Mouse (Mus musculus) spleen, postnatal 10 days (tissue): ENCODE results near the gene Nrg3.
"Not testable (repeated sequence)": the region's sequence is repeated elsewhere in the genome, so short reads cannot be mapped to it uniquely, and the experiment has no call there.

Source experiments
- DNase-seq, 2 experiments: peaks; one replicate each; pipeline ENCODE4 v3.0.0; 2021 to 2022; ENCODE audit warnings: low spot score in 2 of 2

Gene Nrg3

DNA sequence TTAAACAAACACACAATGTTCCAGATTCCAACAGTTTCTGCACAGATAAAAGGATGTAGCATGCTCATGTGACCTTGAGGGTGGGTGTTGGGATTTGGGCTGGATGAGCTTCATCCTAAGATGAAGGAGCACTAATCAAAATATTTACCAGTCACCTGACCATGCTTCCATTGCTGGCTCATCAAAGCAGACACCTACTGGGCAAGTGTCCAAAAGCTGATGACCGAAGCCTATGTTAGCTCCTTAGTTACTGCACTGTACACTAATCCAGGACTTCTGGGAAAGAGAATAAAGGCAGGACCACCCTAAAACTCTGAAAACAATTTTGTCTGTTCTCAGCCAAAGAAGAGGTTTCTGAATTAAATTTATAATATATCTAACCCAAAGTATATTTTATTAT is 261.4 kb downstream of the Nrg3 start:
- no peak for DNase-seq

DNA sequence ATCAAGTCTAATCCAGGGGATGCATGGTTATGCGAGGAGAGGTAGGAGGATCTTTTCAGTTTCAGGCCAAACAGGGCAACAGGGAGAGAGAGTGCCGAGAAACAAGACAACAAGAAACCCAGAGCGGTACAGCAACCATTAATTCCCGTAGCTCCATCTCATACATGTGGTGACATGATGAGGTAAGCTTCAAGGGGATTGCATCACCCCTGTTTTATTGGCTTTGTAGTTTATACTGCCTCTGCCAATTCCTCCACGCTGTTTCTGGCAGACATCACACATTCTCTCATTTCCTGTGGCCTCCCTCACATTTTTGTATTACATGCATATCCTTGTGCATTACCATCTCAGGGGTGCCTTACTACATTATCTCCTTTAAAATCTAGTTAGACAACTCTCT is 280.9 kb downstream of the Nrg3 start:
- DNase-seq, result no peak

- DNase-seq, result no peak
These were observed 299.2 kb downstream of the Nrg3 start for GRCm38 (mm10) chr14:39173709-39174108.

- DNase-seq, result no peak
These were observed 312.7 kb downstream of the Nrg3 start for GRCm38 (mm10) chr14:39160140-39160539.

GRCm38 (mm10) chr14:39155462-39155861 is 317.4 kb downstream of the Nrg3 start:
- no peak for DNase-seq

DNA sequence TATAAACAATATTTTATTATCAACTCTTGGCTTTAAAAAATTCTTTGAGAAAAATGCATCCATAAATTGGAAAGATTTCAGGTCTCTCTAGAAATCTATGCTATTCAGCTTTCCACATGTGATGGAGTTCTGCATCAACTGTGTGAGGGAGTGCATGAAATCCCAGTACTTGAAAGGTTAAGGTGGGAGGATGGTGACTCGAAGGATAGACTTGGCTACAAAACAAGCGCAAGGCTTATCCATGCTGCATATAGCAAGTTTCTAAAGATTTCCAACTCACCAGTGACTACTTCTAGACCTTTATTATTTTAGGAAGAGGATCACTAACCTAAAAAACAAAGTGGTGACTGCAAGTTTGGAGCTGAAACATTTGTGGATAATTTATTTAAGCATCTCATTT is 343.1 kb downstream of the Nrg3 start:
- DNase-seq, result no peak

- DNase-seq, result no peak
These were observed 354.9 kb downstream of the Nrg3 start for GRCm38 (mm10) chr14:39117977-39118376.

DNA sequence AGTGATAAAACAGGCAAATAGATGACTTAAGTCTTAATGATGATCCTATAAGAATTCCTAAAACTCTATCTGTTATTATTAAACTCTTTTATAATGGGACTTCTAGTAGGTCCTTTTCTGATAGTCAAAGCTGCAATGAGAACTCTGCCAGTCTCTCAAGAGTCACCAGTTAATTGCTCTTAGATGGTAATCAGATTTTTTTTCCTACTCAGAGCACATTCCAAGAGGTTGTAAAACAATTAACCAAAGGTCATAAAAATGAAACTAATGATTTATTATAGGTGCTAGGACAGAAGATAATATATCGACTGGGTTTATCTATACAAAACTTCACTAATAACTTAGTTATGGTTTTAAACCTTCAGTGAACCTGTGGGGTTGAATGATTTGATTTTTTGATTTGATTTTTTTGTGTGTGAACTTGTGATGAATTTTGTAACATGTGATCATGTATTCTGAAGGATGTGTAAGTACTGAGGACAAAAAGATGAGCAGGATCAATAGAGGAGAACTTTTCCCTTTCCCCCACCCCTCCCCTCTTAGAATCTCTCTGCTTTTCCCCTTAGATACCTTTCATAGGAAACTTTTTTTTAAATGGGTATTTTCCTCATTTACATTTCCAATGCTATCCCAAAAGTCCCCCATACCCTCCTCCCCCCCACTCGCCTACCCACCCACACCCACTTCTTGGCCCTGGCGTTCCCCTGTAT is 356.2 kb downstream of the Nrg3 start:
- DNase-seq, result not testable (repeated sequence)

- DNase-seq, result no peak
These were observed 363.3 kb downstream of the Nrg3 start for GRCm38 (mm10) chr14:39109566-39109965.

- no peak for DNase-seq
These were observed 366.1 kb downstream of the Nrg3 start for GRCm38 (mm10) chr14:39106776-39107175.

- no peak for DNase-seq
These were observed 377.7 kb downstream of the Nrg3 start for GRCm38 (mm10) chr14:39095219-39095618.

GRCm38 (mm10) chr14:39079461-39079860 is 393.4 kb downstream of the Nrg3 start:
- no peak for DNase-seq

- DNase-seq, result no peak
These were observed 421.3 kb downstream of the Nrg3 start for GRCm38 (mm10) chr14:39051542-39051941.

DNA sequence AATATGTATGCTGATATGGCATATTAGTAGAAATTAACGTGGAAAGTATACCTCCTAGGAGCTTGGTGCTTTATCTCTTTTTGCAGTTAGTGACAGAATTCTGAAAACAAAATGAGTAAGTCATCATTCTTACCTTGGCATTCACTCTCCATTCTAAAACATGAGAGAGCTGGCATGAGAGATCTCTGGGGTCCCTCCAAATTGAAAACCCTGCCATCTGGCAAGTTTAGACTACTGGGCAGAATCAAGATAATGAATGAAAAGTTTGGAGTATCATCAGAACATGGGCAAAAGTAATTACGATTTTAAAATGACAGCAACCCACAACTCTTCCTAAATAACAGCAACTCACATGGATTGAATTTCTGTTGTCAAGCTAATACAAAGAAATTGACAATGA is 423.9 kb downstream of the Nrg3 start:
- no peak for DNase-seq

GRCm38 (mm10) chr14:39044290-39044689 is 428.6 kb downstream of the Nrg3 start:
- DNase-seq, result no peak

DNA sequence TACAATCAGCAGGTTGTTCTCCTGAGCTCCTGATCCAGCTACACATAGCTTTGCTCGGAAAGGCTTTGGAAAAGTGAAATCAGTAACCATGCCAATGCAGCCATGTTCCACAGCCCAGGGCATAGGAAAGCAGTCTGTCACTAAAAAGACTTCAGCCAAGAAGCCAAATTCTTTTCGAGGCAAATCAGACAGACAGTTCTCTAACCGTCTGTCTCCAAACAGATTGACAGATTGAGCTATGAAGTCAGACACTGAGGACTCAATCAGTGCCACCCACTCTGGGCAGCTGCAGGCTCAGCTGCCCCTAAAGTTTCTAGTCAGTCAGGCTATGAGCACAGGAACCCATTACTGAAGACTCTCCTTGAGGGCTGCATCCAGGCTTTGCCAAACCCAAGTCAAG is 429.1 kb downstream of the Nrg3 start:
- no peak for DNase-seq

- DNase-seq, result no peak
These were observed 429.5 kb downstream of the Nrg3 start for GRCm38 (mm10) chr14:39043384-39043783.

DNA sequence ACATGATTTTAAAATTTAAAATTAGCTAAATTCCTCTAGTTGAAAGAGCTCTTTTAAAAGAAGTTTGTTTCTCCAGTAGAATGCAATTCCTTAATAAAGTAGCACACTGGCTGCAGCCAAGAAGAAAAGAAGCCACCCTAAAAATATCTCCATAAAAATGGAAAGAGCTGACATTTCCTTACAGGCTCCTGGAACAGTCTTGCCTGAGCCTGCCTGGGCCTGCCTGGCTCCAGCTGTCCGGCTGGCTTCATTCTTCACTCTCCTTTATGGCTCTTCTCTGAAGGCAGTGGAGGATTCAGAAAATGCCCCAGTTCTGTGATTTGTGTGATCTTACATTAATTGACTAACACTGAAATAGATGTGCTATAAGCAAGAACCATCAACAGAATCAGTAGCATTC is 433.8 kb downstream of the Nrg3 start:
- no peak for DNase-seq

- no peak for DNase-seq
These were observed 438.4 kb downstream of the Nrg3 start for GRCm38 (mm10) chr14:39034482-39034881.

DNA sequence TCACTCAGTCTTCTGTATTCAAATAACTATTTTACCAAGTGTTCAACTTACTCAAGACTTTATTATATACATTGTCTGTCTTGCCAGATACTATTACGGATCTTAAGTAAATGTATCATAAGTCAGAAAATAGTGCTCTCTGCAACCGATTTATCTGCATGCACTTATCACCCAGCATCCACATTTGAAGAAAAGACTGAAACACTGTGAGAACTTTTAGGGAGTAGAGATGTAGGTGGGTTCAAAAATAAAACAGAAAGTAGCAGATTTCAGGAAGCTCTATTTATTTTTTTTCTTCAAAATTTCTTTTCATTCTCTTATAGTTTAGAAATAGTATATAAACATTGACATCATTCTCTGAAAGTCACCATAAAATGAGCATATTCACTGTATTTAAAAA is 449.8 kb downstream of the Nrg3 start:
- DNase-seq, result no peak

DNA sequence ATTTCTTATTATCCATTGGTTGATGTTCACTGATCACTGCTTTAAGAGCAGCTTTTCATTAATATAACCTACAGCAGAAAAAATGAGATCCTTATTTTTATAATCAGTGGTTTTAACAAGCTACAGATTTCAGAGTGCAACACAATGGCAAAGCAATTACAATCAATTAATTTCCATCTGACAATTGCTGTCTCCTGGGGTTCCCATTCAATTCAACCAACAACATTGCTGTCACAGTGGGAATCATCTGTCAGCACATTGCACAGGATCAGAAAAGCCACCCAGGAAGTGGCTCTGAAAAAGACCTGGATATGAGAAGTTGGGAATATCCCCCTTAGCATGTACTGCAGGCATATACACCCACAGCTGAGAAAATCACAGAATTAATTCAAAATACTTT is 458.8 kb downstream of the Nrg3 start:
- DNase-seq, result no peak

- DNase-seq, result no peak
These were observed 475.0 kb downstream of the Nrg3 start for GRCm38 (mm10) chr14:38997843-38998242.

DNA sequence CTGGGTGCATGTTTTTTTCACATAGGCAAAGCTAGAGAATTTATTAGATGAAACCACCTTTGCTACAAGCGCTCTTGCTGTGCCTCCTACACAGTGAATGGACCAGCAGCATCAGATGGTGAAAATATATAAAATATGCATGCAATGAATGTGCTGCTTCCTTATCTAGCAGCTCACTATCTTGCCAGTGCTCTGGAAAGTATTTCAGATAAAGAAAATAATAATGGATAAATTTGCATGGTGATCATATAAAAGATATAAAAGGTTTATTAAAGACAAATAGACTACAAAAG is 480.4 kb downstream of the Nrg3 start:
- DNase-seq, result no peak

GRCm38 (mm10) chr14:38991847-38992573 is 480.9 kb downstream of the Nrg3 start:
- DNase-seq, result no peak
